Mouse (Mus musculus): ENCODE measurements around the gene Fbxo6. TPM values are rescaled to one million over a fixed set of nuclear protein-coding genes. Genes with fewer than 3 reads are reported as not detected.

Gene Fbxo6
- total RNA-seq, 2 experiments from 2014 or later: 27.9 to 28.7 TPM

Small RNA genes within 50 kb of the gene (microRNA-seq; reads per million reads assigned to microRNA genes)
- 0 reads per million in 2 experiments for gene Mir7022

Other genes starting within 250 kb of the Fbxo6 start
- 100 to 1,000 TPM; 191 to 194 TPM for gene Mfn2, start 247.4 kb downstream of the Fbxo6 start, total RNA-seq (2021)
- 10 to 100 TPM; 21.7 to 25.2 TPM for gene Plod1, start 215.4 kb downstream of the Fbxo6 start, total RNA-seq (2021)
- gene 2510039O18Rik, start 211.2 kb downstream of the Fbxo6 start, total RNA-seq (2021): 10 to 100 TPM; 28.4 to 29.1 TPM
- gene Nppb, start 166.4 kb downstream of the Fbxo6 start, total RNA-seq (2021): not detected
- gene Nppa, start 151.4 kb downstream of the Fbxo6 start, total RNA-seq (2021): not detected
- gene Clcn6, start 113.3 kb downstream of the Fbxo6 start, total RNA-seq (2021): 10 to 100 TPM; 70.9 to 73.9 TPM
- 10 to 100 TPM; 28.7 to 31.9 TPM for gene Mthfr, start 113.1 kb downstream of the Fbxo6 start, total RNA-seq (2021)
- gene Agtrap, start 64.1 kb downstream of the Fbxo6 start, total RNA-seq (2021): 1 to 10 TPM; 6.2 to 6.9 TPM
- gene Mad2l2, start 21.8 kb downstream of the Fbxo6 start, total RNA-seq (2021): 10 to 100 TPM; 15.0 to 16.5 TPM
- gene Draxin, start 21.4 kb downstream of the Fbxo6 start, total RNA-seq (2021): 1 to 10 TPM; 2.3 TPM
- 100 to 1,000 TPM; 127 TPM for gene Fbxo44, start 8.3 kb upstream of the Fbxo6 start, total RNA-seq (2021)
- gene Fbxo2, start 8.5 kb upstream of the Fbxo6 start, total RNA-seq (2021): 100 to 1,000 TPM in 1 of 2 experiments, 10 to 100 TPM in 1; 97.4 to 116 TPM
- gene Disp3, start 135.8 kb upstream of the Fbxo6 start, total RNA-seq (2021): 10 to 100 TPM; 32.4 to 33.6 TPM

Measured in layer of hippocampus, postnatal 25 days (tissue).